Mouse (Mus musculus) activated CD4-positive, CD25-positive, alpha-beta regulatory T cell, adult 9 weeks (primary cell): ENCODE results near the gene Shisa3. TPM values are rescaled to one million over a fixed set of nuclear protein-coding genes. Genes with fewer than 3 reads are reported as not detected.

ENCODE experiments used
- polyA plus RNA-seq: library from polyadenylated mRNA; unstranded; fragments of 100-300 nt; shearing (Covaris generic); gene quantifications from one replicate; pipeline ENCODE4 v1.2.1, GENCODE M21; 2017

Shisa3 gene
- polyA plus RNA-seq, result 0.33 TPM

GRCm38 (mm10) chr5:67607804-67608673 is at the start of gene Shisa3:
Gene Shisa3 (plus strand): TSS chr5:67607882.

Other genes starting within 250 kb of the Shisa3 start
- 0.20 TPM for gene Bend4, start 179.6 kb upstream of the Shisa3 start, polyA plus RNA-seq
- gene Atp8a1, start 239.6 kb downstream of the Shisa3 start, polyA plus RNA-seq, result 9.8 TPM